Mouse (Mus musculus) intestine, embryonic 16.5 days (tissue): ENCODE measurements at regions not wholly inside any gene's neighbourhood (a gene's known extent, or its start where the extent isn't known, plus 50 kb on each side); places are given as distances from the start of the nearest gene placed in this dataset.

ENCODE experiments used
- ATAC-seq: fragments of 200-750 bp; cut with Nextera tagmentation; 2 replicates; pipeline ENCODE4 v1.8.0; 2017; ENCODE audit warnings: moderate TSS enrichment, moderate library complexity
- H3K27ac ChIP-seq: fragments of 300-500 bp; sonication (generic); 2 replicates; pipeline ENCODE4 v1.5.1; 2014; ENCODE audit warnings: mild to moderate bottlenecking, low read length
- H3K27me3 ChIP-seq: fragments of 300-500 bp; sonication (generic); replicated peaks from 2 replicates; pipeline ENCODE4 v1.6.1; 2014; ENCODE audit warnings: low read length, control low read depth, mixed read lengths; ENCODE audit not compliant: control insufficient read depth, insufficient read depth
- H3K36me3 ChIP-seq: fragments of 300-500 bp; sonication (generic); 2 replicates; pipeline ENCODE4 v1.6.1; 2014; ENCODE audit warnings: low read length, control low read depth; ENCODE audit not compliant: control insufficient read depth, insufficient read depth
- H3K4me1 ChIP-seq: fragments of 300-500 bp; sonication (generic); 2 replicates; pipeline ENCODE4 v1.6.1; 2014; ENCODE audit warnings: low read length, control low read depth, mixed read lengths; ENCODE audit not compliant: control insufficient read depth, insufficient read depth
- H3K4me2 ChIP-seq: fragments of 300-500 bp; sonication (generic); 2 replicates; pipeline ENCODE4 v1.6.1; 2014; ENCODE audit warnings: low read depth, low read length, control low read depth
- H3K4me3 ChIP-seq: fragments of 300-500 bp; sonication (generic); 2 replicates; pipeline ENCODE4 v1.5.1; 2014; ENCODE audit warnings: mild to moderate bottlenecking, low read length
- H3K9ac ChIP-seq: fragments of 300-500 bp; sonication (generic); 2 replicates; pipeline ENCODE4 v1.6.1; 2014; ENCODE audit warnings: low read depth, low read length
- H3K9me3 ChIP-seq: fragments of 300-500 bp; sonication (generic); 2 replicates; pipeline ENCODE4 v1.6.1; 2016; ENCODE audit warnings: low read length, control low read depth; ENCODE audit not compliant: control insufficient read depth
- WGBS: fragments of 180-500 bp; shearing (Covaris S2); extraction: QIAGEN DNeasy Blood & Tissue Kit; methylation state at CpG from one replicate; pipeline ENCODE4 v1.1.7; 2014; 5-methylcytosine and 5-hydroxymethylcytosine counted together

DNA sequence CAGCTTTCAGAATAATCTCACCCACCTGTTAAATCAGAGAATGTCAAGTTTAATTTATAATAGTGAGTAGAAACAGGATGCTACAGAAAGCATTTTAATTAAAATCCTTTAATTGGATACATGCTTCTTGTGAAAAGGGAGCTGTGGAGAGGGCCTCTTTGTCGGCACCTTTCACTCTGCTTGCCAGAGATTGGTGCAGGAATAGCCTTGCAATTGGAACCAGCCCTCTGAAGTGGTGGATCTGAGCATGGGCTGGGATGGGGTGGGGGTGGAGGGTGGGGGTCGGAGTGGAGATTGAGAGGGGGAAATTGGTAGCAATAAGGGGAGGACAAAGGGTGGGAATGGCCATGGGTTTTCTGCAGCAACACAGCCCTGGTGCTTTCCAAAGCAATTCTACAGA is 207.2 kb downstream of the Tbx15 start:
- no peaks in the 10 kb centered on the region for H3K4me1 ChIP-seq
- H3K36me3 ChIP-seq, result no peaks in the 10 kb centered on the region
- H3K27ac ChIP-seq, result no peak overlapping the region
- no peak overlapping the region for H3K4me2 ChIP-seq
- no peak overlapping the region for H3K9ac ChIP-seq
- no peak overlapping the region for H3K4me3 ChIP-seq
- H3K9me3 ChIP-seq, result no peaks in the 10 kb centered on the region
- ATAC-seq, result no peak
- 52% methylated on average over 2 of the region's 2 CpGs for WGBS
- H3K27me3 ChIP-seq, result no peaks in the 10 kb centered on the region

DNA sequence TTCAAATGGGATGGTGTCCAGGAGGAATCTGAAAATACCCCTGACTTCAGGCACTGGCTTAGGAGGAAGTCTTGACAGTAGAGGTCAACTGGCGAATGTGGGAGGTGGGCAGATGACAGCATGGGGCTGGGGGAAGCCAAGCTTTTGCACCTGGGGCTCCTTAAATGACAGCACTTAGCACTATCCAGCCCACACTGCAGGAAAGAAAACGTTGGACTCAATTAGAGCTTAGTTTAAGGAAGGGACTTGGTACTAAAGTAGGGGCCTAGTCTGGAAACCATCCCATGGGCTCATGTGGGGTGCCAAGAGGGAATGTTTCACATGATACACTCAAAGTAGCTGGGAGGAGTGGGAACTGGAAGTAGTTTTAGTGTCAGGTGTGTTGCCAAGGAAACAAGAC is 207.6 kb downstream of the Tbx15 start:
- Histone ChIP-seq H3K4me3 (no peak overlapping the region), H3K36me3 (no peaks in the 10 kb centered on the region), H3K27ac (no peak overlapping the region), H3K27me3 (no peaks in the 10 kb centered on the region), H3K9ac (no peak overlapping the region), H3K9me3 (no peaks in the 10 kb centered on the region), H3K4me1 (no peaks in the 10 kb centered on the region), H3K4me2 (no peak overlapping the region)
- 53% methylated on average over 2 of the region's 2 CpGs for WGBS
- no peak for ATAC-seq

DNA sequence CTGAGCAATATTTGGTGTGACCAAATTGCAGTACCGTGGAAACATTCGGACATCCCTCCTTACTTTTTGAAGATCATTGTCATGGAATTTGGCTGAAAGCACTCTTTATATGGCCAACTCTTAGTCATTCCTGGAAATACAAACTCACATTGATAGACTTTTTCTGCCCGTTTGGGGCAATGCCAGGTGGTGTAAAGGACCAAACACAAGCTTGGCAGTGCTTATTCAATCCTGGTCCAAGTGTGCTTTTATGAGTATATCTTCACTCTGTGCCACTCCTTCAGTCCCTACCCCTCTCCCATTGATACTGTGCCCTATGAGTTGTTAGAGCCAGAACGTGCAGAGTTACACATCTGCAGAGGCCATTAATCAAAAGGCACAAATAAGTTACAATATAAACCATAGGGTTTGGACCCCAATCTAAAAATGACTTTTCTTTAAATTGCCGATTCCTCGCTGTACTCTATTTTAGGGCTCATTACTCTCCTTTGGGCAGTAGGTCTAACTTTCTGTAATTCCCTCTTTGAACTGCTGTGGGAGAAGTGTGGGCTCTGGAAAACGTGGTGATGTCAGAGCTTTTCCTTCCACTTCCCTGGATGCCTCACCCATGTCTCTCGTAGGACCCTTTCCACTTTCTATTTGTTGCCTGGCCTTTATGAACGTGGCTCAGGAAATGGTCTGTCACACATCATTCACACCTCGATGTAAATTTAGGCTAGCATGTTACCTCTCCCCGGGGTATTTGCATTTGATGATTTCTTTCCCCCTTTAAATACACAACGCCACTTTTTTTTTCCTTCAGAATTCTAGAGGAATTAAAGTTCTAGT is 219.1 kb downstream of the Tbx15 start:
- no peak overlapping the region for H3K9ac ChIP-seq
- ATAC-seq, result no peak
- no peak overlapping the region for H3K4me2 ChIP-seq
- H3K27ac ChIP-seq, result no peak overlapping the region
- WGBS, result 73% methylated on average over 12 of the region's 12 CpGs
- no peaks in the 10 kb centered on the region for H3K36me3 ChIP-seq
- no peak overlapping the region for H3K4me3 ChIP-seq
- H3K9me3 ChIP-seq, result no peaks in the 10 kb centered on the region
- H3K4me1 ChIP-seq, result no peaks in the 10 kb centered on the region
- no peaks in the 10 kb centered on the region for H3K27me3 ChIP-seq

DNA sequence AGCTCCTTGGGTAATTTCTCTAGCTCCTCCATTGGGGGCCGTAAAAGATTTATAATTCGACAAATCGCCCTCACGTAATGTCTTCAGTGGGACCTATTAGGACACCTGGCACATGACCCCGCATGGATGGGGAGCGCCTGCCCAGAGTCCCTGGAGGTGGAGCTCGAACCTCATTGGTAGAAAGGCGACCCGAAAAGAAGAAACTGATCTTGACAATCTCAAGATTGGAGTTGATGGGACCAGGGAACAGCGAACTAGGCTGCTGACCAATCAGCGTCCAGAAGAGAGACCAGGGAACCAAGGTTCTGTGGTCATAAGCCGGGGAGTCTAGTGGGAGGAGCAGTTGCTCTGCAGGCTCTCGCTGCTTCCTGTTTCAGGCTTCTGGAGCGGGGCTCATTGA is 259.8 kb downstream of the Tbx15 start:
- H3K4me3 ChIP-seq, result no peak overlapping the region
- no peak overlapping the region for H3K27ac ChIP-seq
- no peaks in the 10 kb centered on the region for H3K27me3 ChIP-seq
- H3K9ac ChIP-seq, result no peak overlapping the region
- WGBS, result 87% methylated on average over 14 of the region's 14 CpGs
- H3K36me3 ChIP-seq, result no peaks in the 10 kb centered on the region
- no peak for ATAC-seq
- no peak overlapping the region for H3K4me2 ChIP-seq
- H3K4me1 ChIP-seq, result no peaks in the 10 kb centered on the region
- no peaks in the 10 kb centered on the region for H3K9me3 ChIP-seq

DNA sequence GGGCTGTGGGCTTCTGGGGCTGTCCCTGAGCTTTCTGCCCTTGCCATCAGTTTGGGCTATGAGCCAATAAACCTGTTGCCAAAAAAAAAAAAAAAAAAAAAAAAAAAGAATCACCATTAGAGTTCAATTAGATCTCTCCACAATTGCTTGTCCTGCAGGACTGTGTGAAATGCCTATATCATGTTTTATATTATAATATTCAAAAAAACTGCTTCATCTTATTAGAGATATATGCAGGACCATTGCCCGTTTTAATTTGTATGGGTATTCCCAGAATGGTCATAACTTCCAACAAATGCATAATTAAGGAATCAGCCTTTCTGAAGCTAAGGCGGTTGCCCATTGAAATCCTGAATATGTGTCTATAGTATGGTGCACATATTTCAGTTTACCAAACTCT is 264.6 kb downstream of the Tbx15 start:
- Histone ChIP-seq H3K4me2 (no peak overlapping the region), H3K4me3 (no peak overlapping the region), H3K27me3 (no peaks in the 10 kb centered on the region), H3K27ac (no peak overlapping the region), H3K9ac (no peak overlapping the region), H3K9me3 (no peaks in the 10 kb centered on the region), H3K36me3 (no peaks in the 10 kb centered on the region), H3K4me1 (no peaks in the 10 kb centered on the region)
- 89% methylated on average over 2 of the region's 2 CpGs for WGBS
- ATAC-seq, result no peak

DNA sequence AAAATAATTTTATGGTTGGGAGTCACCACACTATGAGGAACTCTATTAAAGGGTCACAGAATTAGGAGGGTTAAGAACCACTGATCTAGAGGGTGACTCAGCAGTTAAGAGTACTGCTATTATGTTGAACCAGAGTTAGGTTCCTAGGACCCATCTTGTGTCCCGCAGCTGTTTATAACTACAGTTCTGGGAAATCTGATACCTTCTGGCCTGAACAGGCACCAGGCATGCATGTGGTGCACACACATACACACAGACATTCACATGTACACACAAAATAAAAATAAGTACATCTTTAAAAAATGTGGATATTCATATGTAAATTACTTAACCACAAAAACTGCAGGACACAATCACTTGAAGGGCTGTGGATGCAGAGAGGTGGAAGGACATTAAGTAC is 272.1 kb downstream of the Tbx15 start:
- Histone ChIP-seq H3K27me3 (no peaks in the 10 kb centered on the region), H3K36me3 (no peaks in the 10 kb centered on the region), H3K27ac (no peak overlapping the region), H3K4me2 (no peak overlapping the region), H3K4me1 (no peaks in the 10 kb centered on the region), H3K9ac (no peak overlapping the region), H3K4me3 (no peak overlapping the region), H3K9me3 (no peaks in the 10 kb centered on the region)
- ATAC-seq, result no peak
- 83% methylated on average over 1 of the region's 1 CpGs for WGBS

DNA sequence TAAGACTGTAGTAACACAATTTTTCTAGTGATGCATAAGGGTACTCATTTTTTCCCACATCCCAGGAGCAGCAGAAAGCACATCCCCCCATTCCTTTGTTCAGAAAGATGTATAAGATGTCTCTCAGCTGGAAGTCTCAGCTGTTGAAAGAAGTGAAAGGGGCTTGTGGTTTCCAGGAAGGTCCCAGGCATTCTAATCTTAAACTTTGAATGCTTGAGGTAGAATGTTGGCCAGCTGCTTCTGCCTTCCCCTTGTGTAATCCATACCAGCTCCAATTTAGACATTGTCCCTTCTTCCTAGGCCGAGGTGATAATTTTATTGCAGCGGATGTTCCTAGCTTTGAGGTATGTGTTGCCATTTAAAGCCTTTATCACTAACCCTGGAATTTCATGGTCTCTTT is 272.8 kb downstream of the Tbx15 start:
- no peak overlapping the region for H3K27ac ChIP-seq
- H3K4me2 ChIP-seq, result no peak overlapping the region
- WGBS, result 87% methylated on average over 2 of the region's 2 CpGs
- no peak for ATAC-seq
- no peaks in the 10 kb centered on the region for H3K9me3 ChIP-seq
- H3K27me3 ChIP-seq, result no peaks in the 10 kb centered on the region
- no peak overlapping the region for H3K4me3 ChIP-seq
- H3K4me1 ChIP-seq, result no peaks in the 10 kb centered on the region
- no peaks in the 10 kb centered on the region for H3K36me3 ChIP-seq
- H3K9ac ChIP-seq, result no peak overlapping the region

DNA sequence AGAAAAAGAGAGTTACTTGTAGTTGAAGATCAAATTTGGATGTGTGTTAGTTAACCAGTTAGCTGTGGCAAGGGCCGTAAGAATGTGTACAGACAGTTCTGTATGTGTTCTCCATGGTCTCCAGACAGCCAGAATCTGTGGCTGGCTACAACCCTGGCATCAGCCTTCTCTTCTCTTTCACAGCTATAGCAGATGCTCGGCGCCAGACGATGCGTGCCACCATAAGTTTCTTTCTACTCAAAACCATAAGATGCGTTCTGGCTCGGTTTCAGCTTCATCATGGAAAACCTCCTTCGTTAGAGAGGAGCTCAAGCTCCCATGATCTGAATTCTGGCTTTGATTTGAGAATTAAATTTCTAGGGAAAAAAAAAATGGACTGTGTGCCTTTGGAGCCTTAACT is 275.6 kb downstream of the Tbx15 start:
- ATAC-seq, result no peak
- 95% methylated on average over 8 of the region's 8 CpGs for WGBS
- H3K36me3 ChIP-seq, result no peaks in the 10 kb centered on the region

DNA sequence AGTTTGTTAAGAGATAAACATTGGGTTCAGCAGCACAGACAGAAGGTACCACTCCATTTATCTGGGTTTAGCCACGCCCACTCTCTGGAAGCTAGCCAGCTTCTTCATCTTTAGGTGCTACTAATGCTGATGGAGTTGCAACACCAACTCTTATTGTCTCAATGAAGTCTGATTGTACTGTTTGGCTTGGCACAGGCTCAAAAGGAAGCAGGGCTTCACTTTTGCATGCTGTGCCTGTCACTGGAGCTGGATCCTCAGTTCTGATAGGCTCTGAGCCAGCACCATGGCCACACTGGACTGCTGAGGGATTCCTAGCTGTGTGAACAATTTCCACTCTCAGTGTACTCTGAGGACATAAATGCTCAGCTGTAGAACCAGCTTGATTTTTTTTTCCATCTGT is 320.7 kb downstream of the Tbx15 start:
- H3K4me3 ChIP-seq, result no peak overlapping the region
- 60% methylated on average over 1 of the region's 1 CpGs for WGBS
- H3K27me3 ChIP-seq, result no peaks in the 10 kb centered on the region
- no peak overlapping the region for H3K27ac ChIP-seq
- H3K4me2 ChIP-seq, result no peak overlapping the region
- peak; percentile 95 for ATAC-seq
- H3K4me1 ChIP-seq, result no peaks in the 10 kb centered on the region
- no peaks in the 10 kb centered on the region for H3K36me3 ChIP-seq
- H3K9me3 ChIP-seq, result no peaks in the 10 kb centered on the region
- H3K9ac ChIP-seq, result no peak overlapping the region

More for the DNA sequence above, 275.6 kb downstream of the Tbx15 start:
- Histone ChIP-seq H3K27ac (no peak overlapping the region), H3K4me3 (no peak overlapping the region), H3K4me1 (no peaks in the 10 kb centered on the region), H3K27me3 (no peaks in the 10 kb centered on the region), H3K9ac (no peak overlapping the region), H3K4me2 (no peak overlapping the region), H3K9me3 (no peaks in the 10 kb centered on the region)
